Mouse (Mus musculus) CD4-positive, CD25-positive, alpha-beta regulatory T cell, adult 9 weeks (primary cell): Measurements from ENCODE around the gene 4930524N10Rik. TPM values are rescaled to one million over a fixed set of nuclear protein-coding genes. Genes with fewer than 3 reads are reported as not detected.

Experiments used
- polyA plus RNA-seq: library from polyadenylated mRNA; unstranded; fragments of 100-300 nt; shearing (Covaris generic); gene quantifications from one replicate; pipeline ENCODE4 v1.2.1, GENCODE M21; 2017

Gene 4930524N10Rik
- polyA plus RNA-seq = not detected

GRCm38 (mm10) chrX:154343292-154343691 is at the start of gene 4930524N10Rik:
TSS of gene 4930524N10Rik (minus strand) at chrX:154343392.

Other genes with a start within 250 kb of the 4930524N10Rik start
- not detected for gene Gm15140, start 222.7 kb downstream of the 4930524N10Rik start, polyA plus RNA-seq
- gene Samt4, start 138.6 kb upstream of the 4930524N10Rik start, polyA plus RNA-seq = not detected
- not detected for gene Samt2, start 236.0 kb upstream of the 4930524N10Rik start, polyA plus RNA-seq